Mouse (Mus musculus) layer of hippocampus, adult 8-10 months (tissue): ENCODE results near the gene Gins2. TPM values are rescaled to one million over a fixed set of nuclear protein-coding genes. Genes with fewer than 3 reads are reported as not detected.
A peak's percentile ranks its signal among the peaks of the same experiment; 100 is the strongest.

ENCODE experiments used
- DNase-seq, 2 experiments: peaks; one replicate each; pipeline ENCODE4 v3.0.0; 2022; ENCODE audit warnings: low spot score in 2 of 2
- total RNA-seq, 4 experiments: library from RNA; stranded (reverse); gene quantifications; 2 replicates each; pipeline ENCODE4 v1.2.4; 2022

Gins2 gene
- total RNA-seq = 1 to 10 TPM; 2.4 to 4.8 (median 2.8) TPM

- DNase-seq = peak; percentile 99 to 100
These were observed at the start of gene Gins2 for GRCm38 (mm10) chr8:120588908-120589771. Gene Gins2, minus strand, starts transcription at chr8:120589304.

- peak; percentile 42 to 50 for DNase-seq
These were observed 45.3 kb upstream of the Gins2 start for GRCm38 (mm10) chr8:120634329-120634839.

- DNase-seq = no peak
These were observed 44.7 kb upstream of the Gins2 start for GRCm38 (mm10) chr8:120633665-120634271.

- no peak for DNase-seq
These were observed 44.0 kb upstream of the Gins2 start for GRCm38 (mm10) chr8:120632969-120633664.

- DNase-seq = peak; percentile 47 to 48
These were observed 42.6 kb upstream of the Gins2 start for GRCm38 (mm10) chr8:120631441-120632375.

- no peak for DNase-seq
These were observed 41.7 kb upstream of the Gins2 start for GRCm38 (mm10) chr8:120630848-120631247.

- no peak for DNase-seq
These were observed 40.9 kb upstream of the Gins2 start for GRCm38 (mm10) chr8:120630031-120630430.

GRCm38 (mm10) chr8:120627298-120627697 is 38.2 kb upstream of the Gins2 start:
- DNase-seq = peak; percentile 67 to 69

GRCm38 (mm10) chr8:120626461-120626860 is 37.4 kb upstream of the Gins2 start:
- DNase-seq = no peak

GRCm38 (mm10) chr8:120623608-120624007 is 34.5 kb upstream of the Gins2 start:
- no peak for DNase-seq

- DNase-seq = no peak
These were observed 33.1 kb upstream of the Gins2 start for GRCm38 (mm10) chr8:120622161-120622560.

- DNase-seq = no peak
These were observed 31.3 kb upstream of the Gins2 start for GRCm38 (mm10) chr8:120620441-120620840.

- peak; percentile 70 to 75 for DNase-seq
These were observed 30.4 kb upstream of the Gins2 start for GRCm38 (mm10) chr8:120619235-120620180.

- DNase-seq = peak; percentile 63 to 80
These were observed 29.0 kb upstream of the Gins2 start for GRCm38 (mm10) chr8:120618110-120618509.

- no peak for DNase-seq
These were observed 27.8 kb upstream of the Gins2 start for GRCm38 (mm10) chr8:120616663-120617626.

GRCm38 (mm10) chr8:120614491-120614890 is 25.4 kb upstream of the Gins2 start:
- DNase-seq = no peak

- DNase-seq = no peak
These were observed 21.7 kb upstream of the Gins2 start for GRCm38 (mm10) chr8:120610824-120611223.

- DNase-seq = peak; percentile 63 to 87
These were observed 18.8 kb upstream of the Gins2 start for GRCm38 (mm10) chr8:120607885-120608284.
